Mouse (Mus musculus) heart, embryonic 11.5 days (tissue): ENCODE data around the gene Gsta4. TPM values are rescaled to one million over a fixed set of nuclear protein-coding genes. Genes with fewer than 3 reads are reported as not detected.
A peak's percentile ranks its signal among the peaks of the same experiment; 100 is the strongest.

ENCODE experiments used
- ATAC-seq: fragments of 200-750 bp; cut with Nextera tagmentation; replicated peaks from 2 replicates; pipeline ENCODE4 v1.8.0; 2017; ENCODE audit warnings: moderate library complexity; ENCODE audit not compliant: insufficient number of reproducible peaks, low FRiP score, low TSS enrichment
- H3K27ac ChIP-seq: fragments of 300-500 bp; sonication (generic); 2 replicates; pipeline ENCODE4 v1.5.1; 2014; ENCODE audit warnings: mild to moderate bottlenecking, low read depth, low read length
- H3K27me3 ChIP-seq: fragments of 300-500 bp; sonication (generic); 2 replicates; pipeline ENCODE4 v1.6.1; 2014; ENCODE audit warnings: mild to moderate bottlenecking, low read length, mixed read lengths; ENCODE audit not compliant: control insufficient read depth, insufficient read depth
- H3K36me3 ChIP-seq: fragments of 300-500 bp; sonication (generic); 2 replicates; pipeline ENCODE4 v1.6.1; 2014; ENCODE audit warnings: mild to moderate bottlenecking, low read length, moderate library complexity, mixed read lengths; ENCODE audit not compliant: control insufficient read depth, insufficient read depth
- H3K4me1 ChIP-seq: fragments of 300-500 bp; sonication (generic); 2 replicates; pipeline ENCODE4 v1.6.1; 2014; ENCODE audit warnings: low read length; ENCODE audit not compliant: control insufficient read depth, insufficient read depth
- H3K4me2 ChIP-seq: fragments of 300-500 bp; sonication (generic); 2 replicates; pipeline ENCODE4 v1.6.1; 2014; ENCODE audit warnings: mild to moderate bottlenecking, moderate library complexity
- H3K4me3 ChIP-seq: fragments of 300-500 bp; sonication (generic); 2 replicates; pipeline ENCODE4 v1.5.1; 2014; ENCODE audit warnings: low read depth, low read length
- H3K9ac ChIP-seq: fragments of 300-500 bp; sonication (generic); 2 replicates; pipeline ENCODE4 v1.6.1; 2014; ENCODE audit warnings: mild to moderate bottlenecking, low read depth, low read length, moderate library complexity
- H3K9me3 ChIP-seq: fragments of 300-500 bp; sonication (generic); replicated peaks from 2 replicates; pipeline ENCODE4 v1.6.1; 2016; ENCODE audit warnings: low read length; ENCODE audit not compliant: control insufficient read depth
- WGBS: fragments of 180-500 bp; shearing (Covaris S2); extraction: QIAGEN DNeasy Blood & Tissue Kit; methylation state at CpG from one replicate; pipeline ENCODE4 v1.1.7; 2014; ENCODE audit not compliant: insufficient replicate concordance; 5-methylcytosine and 5-hydroxymethylcytosine counted together
- polyA plus RNA-seq: library from polyadenylated mRNA; unstranded; fragments of >200 nt; fragmentation: Nextera tagmentation; extraction: Ambion mirVana; gene quantifications from 2 replicates; pipeline ENCODE4 v1.2.1, GENCODE M21; 2014

Gene Gsta4
- polyA plus RNA-seq, 1 experiment from 2014 or later = 87.5 TPM

- no peak overlapping the region for H3K9ac ChIP-seq
- 71% methylated on average over 11 of the region's 11 CpGs for WGBS
- no peak overlapping the region for H3K4me3 ChIP-seq
- no peak for ATAC-seq
- H3K4me1 ChIP-seq = no peaks in the 10 kb centered on the region; the same call in 1 of the 2 replicates
- no peaks in the 10 kb centered on the region for H3K9me3 ChIP-seq
- peaks cover 27% of the 10 kb centered on the region for H3K36me3 ChIP-seq
- no peak overlapping the region for H3K4me2 ChIP-seq
- no peaks in the 10 kb centered on the region for H3K27me3 ChIP-seq
- H3K27ac ChIP-seq = no peak overlapping the region
These were observed 28.2 kb upstream of the Gsta4 start for GRCm38 (mm10) chr9:78154211-78154977.

DNA sequence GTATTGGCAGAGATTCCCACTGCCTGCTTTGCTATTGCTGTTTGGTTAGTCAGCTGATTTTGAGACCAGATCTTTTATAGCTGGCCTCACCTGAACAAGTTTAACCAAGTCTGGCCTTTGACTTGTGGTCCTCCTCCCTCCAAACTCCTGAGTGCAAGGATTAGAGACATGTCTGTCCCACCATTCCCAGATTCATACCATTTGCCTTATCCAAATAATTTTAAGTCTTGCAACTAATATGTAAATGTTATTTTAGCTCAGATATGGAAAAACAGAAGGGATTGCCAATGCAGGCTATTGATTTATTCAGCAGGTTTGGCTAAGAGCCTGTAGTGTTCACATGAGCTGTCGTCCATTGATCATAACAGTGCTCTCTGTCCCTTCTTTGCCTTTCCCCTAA, 25.4 kb upstream of the Gsta4 start:
- Histone ChIP-seq H3K4me3 (no peak overlapping the region), H3K9me3 (no peaks in the 10 kb centered on the region), H3K36me3 (peaks cover 38% of the 10 kb centered on the region), H3K9ac (no peak overlapping the region), H3K27ac (no peak overlapping the region), H3K4me2 (no peak overlapping the region), H3K27me3 (no peaks in the 10 kb centered on the region), H3K4me1 (peaks cover 4% of the 10 kb centered on the region; the same call in 1 of the 2 replicates)
- 79% methylated on average over 1 of the region's 1 CpGs for WGBS
- no peak for ATAC-seq

GRCm38 (mm10) chr9:78163291-78163690, 19.3 kb upstream of the Gsta4 start:
- no peak overlapping the region for H3K4me2 ChIP-seq
- no peaks in the 10 kb centered on the region for H3K9me3 ChIP-seq
- no peaks in the 10 kb centered on the region for H3K27me3 ChIP-seq
- H3K4me1 ChIP-seq = 0 out of 2 replicates have a peak, but pooled peaks cover 5% of the 10 kb centered on the region
- no peak for ATAC-seq
- H3K9ac ChIP-seq = no peak overlapping the region
- H3K27ac ChIP-seq = no peak overlapping the region
- no peak overlapping the region for H3K4me3 ChIP-seq
- H3K36me3 ChIP-seq = peaks cover 31% of the 10 kb centered on the region
- 78% methylated on average over 10 of the region's 10 CpGs for WGBS

DNA sequence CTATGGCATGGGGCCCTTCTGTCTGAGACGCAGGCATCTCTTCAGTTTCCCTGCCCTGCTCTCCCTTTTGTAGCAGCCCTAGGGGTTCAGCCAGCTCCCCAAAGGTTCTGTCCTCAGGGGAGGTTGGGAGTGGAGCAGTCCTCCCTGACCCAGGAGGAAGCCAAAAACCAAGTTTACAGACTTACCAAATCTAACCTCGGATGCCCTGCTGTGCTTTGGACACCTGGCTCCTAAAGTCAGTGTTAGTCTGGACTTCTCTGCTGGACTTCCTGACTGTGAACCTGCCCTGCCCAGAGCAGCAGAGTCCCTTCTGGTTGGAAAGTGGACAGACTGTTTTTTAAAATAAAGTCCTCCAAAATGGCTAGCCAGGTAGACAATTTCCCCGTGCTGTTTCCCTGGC, 17.8 kb upstream of the Gsta4 start:
- no peak overlapping the region for H3K27ac ChIP-seq
- 87% methylated on average over 3 of the region's 3 CpGs for WGBS
- H3K9ac ChIP-seq = no peak overlapping the region
- no peak for ATAC-seq
- H3K9me3 ChIP-seq = no peaks in the 10 kb centered on the region
- H3K4me2 ChIP-seq = no peak overlapping the region
- no peak overlapping the region for H3K4me3 ChIP-seq
- H3K27me3 ChIP-seq = no peaks in the 10 kb centered on the region
- 0 out of 2 replicates have a peak, but pooled peaks cover 5% of the 10 kb centered on the region for H3K4me1 ChIP-seq
- H3K36me3 ChIP-seq = peaks cover 26% of the 10 kb centered on the region

DNA sequence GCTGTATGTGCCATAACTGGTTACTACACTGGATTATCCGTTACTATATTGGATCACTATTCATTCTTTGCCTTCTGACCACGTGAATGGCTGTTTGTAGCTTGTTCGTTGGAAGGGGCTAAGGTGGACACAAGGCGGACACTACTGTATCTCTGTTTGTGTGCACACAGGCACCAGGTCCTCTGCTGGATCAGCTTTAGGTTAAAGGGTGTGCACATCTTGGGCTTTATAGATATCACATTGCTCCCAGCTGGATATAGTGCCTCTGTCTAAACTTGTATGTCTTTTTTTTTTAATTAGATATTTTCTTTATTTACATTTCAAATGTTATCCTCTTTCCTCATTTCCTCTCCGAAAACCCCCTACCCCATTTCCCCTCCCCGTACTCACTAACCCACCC, 17.1 kb upstream of the Gsta4 start:
- 0 out of 2 replicates have a peak, but pooled peaks cover 5% of the 10 kb centered on the region for H3K4me1 ChIP-seq
- H3K27me3 ChIP-seq = no peaks in the 10 kb centered on the region
- no peak for ATAC-seq
- no peak overlapping the region for H3K4me3 ChIP-seq
- H3K27ac ChIP-seq = no peak overlapping the region
- no peak overlapping the region for H3K4me2 ChIP-seq
- H3K9ac ChIP-seq = no peak overlapping the region
- peaks cover 24% of the 10 kb centered on the region for H3K36me3 ChIP-seq
- 84% methylated on average over 6 of the region's 6 CpGs for WGBS
- H3K9me3 ChIP-seq = no peaks in the 10 kb centered on the region

DNA sequence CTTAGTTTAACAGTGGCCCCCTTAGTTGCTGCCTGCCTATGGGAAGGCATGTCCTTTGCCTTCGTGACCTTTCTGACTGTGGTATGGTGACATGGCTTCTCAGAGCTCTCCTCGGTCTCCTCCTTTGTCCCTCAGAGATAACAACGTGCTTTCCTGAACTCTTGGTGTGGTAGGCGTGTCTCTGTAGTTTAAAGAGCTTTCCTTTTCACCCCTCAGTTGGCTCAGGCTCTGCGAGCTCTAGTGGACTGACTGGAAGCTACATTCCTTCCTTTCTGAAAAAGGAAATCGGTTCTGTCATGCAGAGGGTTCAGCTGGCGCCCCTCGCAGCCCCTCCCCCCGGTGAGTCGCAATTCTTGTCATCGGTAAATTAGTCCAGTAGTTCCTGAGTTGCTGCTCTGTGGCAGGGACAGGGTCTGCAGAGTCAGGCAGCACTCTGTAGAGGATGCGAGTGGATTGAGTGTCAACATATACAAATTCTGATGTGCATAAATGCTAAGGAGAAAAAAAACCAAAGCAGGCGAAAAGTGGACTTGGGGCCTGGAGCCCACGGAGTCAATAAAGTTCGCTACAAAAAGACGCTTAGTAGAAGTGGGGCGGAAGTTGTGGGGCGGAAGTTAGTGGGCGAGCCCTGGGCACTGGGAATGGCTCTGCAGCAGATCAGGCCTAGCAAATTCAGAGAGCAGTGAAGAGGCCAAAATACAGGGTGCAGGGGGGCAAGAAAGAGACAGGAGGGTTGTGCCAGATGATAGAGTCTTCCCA, 15.7 kb upstream of the Gsta4 start:
- Histone ChIP-seq H3K4me1 (0 out of 2 replicates have a peak, but pooled peaks cover 5% of the 10 kb centered on the region), H3K27me3 (no peaks in the 10 kb centered on the region), H3K9me3 (no peaks in the 10 kb centered on the region), H3K36me3 (peaks cover 14% of the 10 kb centered on the region), H3K9ac (no peak overlapping the region), H3K27ac (peak overlapping the region; percentile 67), H3K4me2 (0 out of 2 replicates have a peak overlapping the region, but pooled peaks have one; percentile 19), H3K4me3 (no peak overlapping the region)
- WGBS = 56% methylated on average over 19 of the region's 19 CpGs
- peak; percentile 39; the same call in 1 of the 2 replicates for ATAC-seq

GRCm38 (mm10) chr9:78167453-78167969, 15.1 kb upstream of the Gsta4 start:
- 0 out of 2 replicates have a peak overlapping the region, but pooled peaks have one; percentile 67 for H3K27ac ChIP-seq
- H3K4me3 ChIP-seq = no peak overlapping the region
- H3K36me3 ChIP-seq = peaks cover 12% of the 10 kb centered on the region
- H3K9ac ChIP-seq = no peak overlapping the region
- WGBS = 90% methylated on average over 19 of the region's 19 CpGs
- H3K4me1 ChIP-seq = no peaks in the 10 kb centered on the region
- no peak for ATAC-seq
- no peak overlapping the region for H3K4me2 ChIP-seq
- no peaks in the 10 kb centered on the region for H3K27me3 ChIP-seq
- H3K9me3 ChIP-seq = no peaks in the 10 kb centered on the region

DNA sequence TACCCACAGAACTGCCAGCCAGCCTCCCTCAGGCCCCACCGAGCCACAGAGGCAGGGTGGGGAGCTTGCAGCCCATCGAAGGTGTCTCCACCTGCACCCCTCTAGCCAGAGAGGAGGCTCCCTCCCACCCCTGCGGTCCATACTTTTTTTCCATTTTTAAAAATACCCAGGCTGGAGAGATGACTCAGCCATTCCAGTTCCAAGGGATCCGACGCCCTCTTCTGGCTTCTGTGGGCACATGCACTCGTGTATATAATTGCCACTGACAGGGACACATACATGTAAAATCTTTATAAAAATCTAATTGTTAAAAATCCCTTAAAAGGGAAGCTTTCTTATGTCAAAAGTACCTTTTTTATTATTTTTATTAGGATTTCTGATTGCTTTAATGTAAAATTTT, 13.7 kb upstream of the Gsta4 start:
- 86% methylated on average over 6 of the region's 6 CpGs for WGBS
- no peak overlapping the region for H3K4me2 ChIP-seq
- H3K9ac ChIP-seq = no peak overlapping the region
- ATAC-seq = no peak
- no peaks in the 10 kb centered on the region for H3K4me1 ChIP-seq
- peaks cover 12% of the 10 kb centered on the region for H3K36me3 ChIP-seq
- no peak overlapping the region for H3K4me3 ChIP-seq
- no peak overlapping the region for H3K27ac ChIP-seq
- no peaks in the 10 kb centered on the region for H3K9me3 ChIP-seq
- H3K27me3 ChIP-seq = no peaks in the 10 kb centered on the region
